Mouse (Mus musculus): ENCODE data around the gene Gm28044. TPM values are rescaled to one million over a fixed set of nuclear protein-coding genes. Genes with fewer than 3 reads are reported as not detected.

Gene Gm28044
- total RNA-seq, 1 experiment, result not detected

DNA sequence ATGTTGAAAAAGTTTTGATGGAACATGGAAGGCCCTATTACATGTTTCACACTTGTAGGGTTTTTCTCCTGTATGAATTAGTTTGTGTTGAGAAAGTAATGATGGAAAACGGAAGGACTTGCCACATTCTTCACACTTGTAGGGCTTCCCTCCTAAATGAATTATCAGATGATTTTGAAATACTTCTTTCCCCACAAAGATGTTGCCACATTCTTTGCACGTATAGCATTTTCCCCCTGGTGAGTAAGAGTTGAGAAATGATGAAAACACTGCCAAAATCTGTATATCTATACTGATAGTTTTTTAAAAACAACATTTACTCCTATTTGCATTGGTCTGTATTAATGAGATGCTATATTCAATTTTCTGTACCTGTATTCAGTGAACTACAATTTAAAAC is 16.9 kb downstream of the Gm28044 start:
- H3K4me1 ChIP-seq (ENCODE audit: control insufficient read depth in 2 of 2, insufficient read depth in 2 of 2, low read length in 2 of 2, poor library complexity in 1 of 2), result no peaks in the 10 kb centered on the region
- no peak overlapping the region for H3K9ac ChIP-seq (ENCODE audit: insufficient read depth, low read depth, low read length, poor library complexity, severe bottlenecking)
- no peak for DNase-seq (ENCODE audit: low read depth, low spot score)
- no peak overlapping the region for H3K27ac ChIP-seq (ENCODE audit: insufficient read depth, low read depth, low read length, poor library complexity, severe bottlenecking)
- in situ Hi-C loops (cut with MboI; ENCODE audit: low sequenced_read_pairs in 2 of 2, unreplicated experiment in 2 of 2), result no loop called here
- no peak overlapping the region for H3K4me3 ChIP-seq (ENCODE audit: insufficient read depth in 1 of 2, low read depth in 1 of 2, low read length in 2 of 2, poor library complexity in 1 of 2, severe bottlenecking in 1 of 2)
- TF ChIP-seq MAFK (IDR thresholded peaks at IDR 0.05; ENCODE audit: insufficient read depth, low read depth, low read length) (no peak), HCFC1 (IDR thresholded peaks at IDR 0.05; ENCODE audit: borderline replicate concordance, insufficient read depth, low read length) (no peak), ZC3H11A (IDR thresholded peaks at IDR 0.05; ENCODE audit: borderline replicate concordance, low read depth, low read length) (no peak), ZNF384 (IDR thresholded peaks at IDR 0.05; ENCODE audit: low read depth, low read length) (no peak), CHD2 (IDR thresholded peaks at IDR 0.05; ENCODE audit: low read depth, low read length) (no peak)
- no peaks in the 10 kb centered on the region for H3K36me3 ChIP-seq (ENCODE audit: control insufficient read depth, insufficient read depth, low read length, poor library complexity, severe bottlenecking)
- H3K9me3 ChIP-seq (ENCODE audit: control insufficient read depth, insufficient read depth, low read depth, low read length), result no peaks in the 10 kb centered on the region

DNA sequence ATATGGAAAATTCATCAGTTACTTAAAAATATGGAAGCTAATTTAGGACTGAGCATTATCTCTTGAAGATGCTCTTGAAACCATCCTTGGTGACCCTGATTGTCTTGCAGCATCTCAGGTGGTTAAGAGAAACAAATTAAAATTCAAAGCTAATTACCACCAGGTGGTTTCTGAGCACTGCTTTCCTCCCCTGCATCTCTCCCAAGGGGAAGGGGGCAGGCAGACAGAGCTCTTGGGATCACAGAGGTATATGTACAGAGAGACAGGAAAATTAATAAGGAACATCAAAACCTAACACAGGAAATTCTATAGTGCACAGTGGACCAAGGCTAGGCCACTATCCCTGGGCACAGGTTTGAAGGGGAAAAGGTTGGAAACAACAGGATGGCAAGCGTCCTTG is 27.5 kb downstream of the Gm28044 start:
- in situ Hi-C loops (cut with MboI; ENCODE audit: low sequenced_read_pairs in 2 of 2, unreplicated experiment in 2 of 2), result no loop called here

DNA sequence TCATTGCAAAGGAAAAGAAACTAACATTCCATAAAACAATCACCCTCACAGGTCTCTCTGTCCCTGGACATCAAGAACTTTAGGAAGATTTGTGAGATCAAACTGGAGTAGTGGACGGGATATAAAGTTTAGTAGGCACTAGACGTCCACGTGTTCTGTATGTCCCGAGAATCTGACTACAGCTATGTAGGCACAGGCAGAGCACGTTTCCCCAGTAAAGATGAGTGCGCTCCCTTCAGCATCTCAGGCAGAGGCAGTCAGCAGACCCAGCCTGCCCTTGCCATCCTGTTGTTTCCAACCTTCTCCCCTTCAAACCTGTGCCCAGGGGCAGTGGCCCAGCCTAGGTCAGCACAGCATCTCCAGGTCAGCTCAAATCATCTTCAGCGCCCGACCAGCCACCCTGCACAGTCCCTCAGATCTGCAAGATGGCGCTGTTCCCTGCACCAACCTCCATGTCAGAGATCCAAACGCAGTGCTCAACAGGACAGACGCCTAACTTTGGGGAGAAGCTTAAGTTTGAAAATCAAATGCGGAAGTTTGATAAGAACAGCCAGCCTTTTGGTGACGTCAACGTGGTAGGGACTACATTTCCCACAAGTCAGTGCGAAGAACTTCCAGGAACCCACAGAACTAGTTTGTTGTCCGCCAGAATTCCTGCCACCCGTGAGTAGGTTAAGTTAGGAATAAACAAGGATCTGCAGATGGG is 28.2 kb downstream of the Gm28044 start, which contains the start of gene Zfp595:
Gene Zfp595, minus strand, starts transcription at position 552 of the 706 bp plus-strand sequence.
- no peaks in the 10 kb centered on the region for H3K36me3 ChIP-seq (ENCODE audit: control insufficient read depth, insufficient read depth, low read length, poor library complexity, severe bottlenecking)
- H3K4me1 ChIP-seq (ENCODE audit: control insufficient read depth in 2 of 2, insufficient read depth in 2 of 2, low read length in 2 of 2, poor library complexity in 1 of 2), result no peaks in the 10 kb centered on the region
- DNase-seq (ENCODE audit: low read depth, low spot score), result peak; percentile 63
- peak within 1 kb of the TSS; percentile 59; the same call in 1 of the 2 replicates for H3K9ac ChIP-seq (ENCODE audit: insufficient read depth, low read depth, low read length, poor library complexity, severe bottlenecking)
- H3K9me3 ChIP-seq (ENCODE audit: control insufficient read depth, insufficient read depth, low read depth, low read length), result no peaks in the 10 kb centered on the region
- in situ Hi-C loops (cut with MboI; ENCODE audit: low sequenced_read_pairs in 2 of 2, unreplicated experiment in 2 of 2), result no loop called here
- peak within 1 kb of the TSS; percentile 58 to 75 for H3K4me3 ChIP-seq (ENCODE audit: insufficient read depth in 1 of 2, low read depth in 1 of 2, low read length in 2 of 2, poor library complexity in 1 of 2, severe bottlenecking in 1 of 2)
- H3K27ac ChIP-seq (ENCODE audit: insufficient read depth, low read depth, low read length, poor library complexity, severe bottlenecking), result no peak within 1 kb of the TSS
- TF ChIP-seq CHD2 (IDR thresholded peaks at IDR 0.05; ENCODE audit: low read depth, low read length) (no peak), MAFK (IDR thresholded peaks at IDR 0.05; ENCODE audit: insufficient read depth, low read depth, low read length) (no peak), ZC3H11A (IDR thresholded peaks at IDR 0.05; ENCODE audit: borderline replicate concordance, low read depth, low read length) (peak; percentile 53; the same call in 1 of the 2 replicates), HCFC1 (IDR thresholded peaks at IDR 0.05; ENCODE audit: borderline replicate concordance, insufficient read depth, low read length) (peak; percentile 89), ZNF384 (IDR thresholded peaks at IDR 0.05; ENCODE audit: low read depth, low read length) (no peak)

More for the DNA sequence above, 27.5 kb downstream of the Gm28044 start:
- H3K27ac ChIP-seq (ENCODE audit: insufficient read depth, low read depth, low read length, poor library complexity, severe bottlenecking), result no peak overlapping the region
- no peak for DNase-seq (ENCODE audit: low read depth, low spot score)
- H3K9me3 ChIP-seq (ENCODE audit: control insufficient read depth, insufficient read depth, low read depth, low read length), result no peaks in the 10 kb centered on the region
- H3K9ac ChIP-seq (ENCODE audit: insufficient read depth, low read depth, low read length, poor library complexity, severe bottlenecking), result no peak overlapping the region; the same call in 1 of the 2 replicates
- H3K4me3 ChIP-seq (ENCODE audit: insufficient read depth in 1 of 2, low read depth in 1 of 2, low read length in 2 of 2, poor library complexity in 1 of 2, severe bottlenecking in 1 of 2), result peak overlapping the region; percentile 41 to 75; a peak in 3 of 4 replicates
- TF ChIP-seq HCFC1 (IDR thresholded peaks at IDR 0.05; ENCODE audit: borderline replicate concordance, insufficient read depth, low read length) (no peak), ZNF384 (IDR thresholded peaks at IDR 0.05; ENCODE audit: low read depth, low read length) (no peak), ZC3H11A (IDR thresholded peaks at IDR 0.05; ENCODE audit: borderline replicate concordance, low read depth, low read length) (no peak), CHD2 (IDR thresholded peaks at IDR 0.05; ENCODE audit: low read depth, low read length) (no peak)
- H3K36me3 ChIP-seq (ENCODE audit: control insufficient read depth, insufficient read depth, low read length, poor library complexity, severe bottlenecking), result no peaks in the 10 kb centered on the region
- no peaks in the 10 kb centered on the region for H3K4me1 ChIP-seq (ENCODE audit: control insufficient read depth in 2 of 2, insufficient read depth in 2 of 2, low read length in 2 of 2, poor library complexity in 1 of 2)

DNA sequence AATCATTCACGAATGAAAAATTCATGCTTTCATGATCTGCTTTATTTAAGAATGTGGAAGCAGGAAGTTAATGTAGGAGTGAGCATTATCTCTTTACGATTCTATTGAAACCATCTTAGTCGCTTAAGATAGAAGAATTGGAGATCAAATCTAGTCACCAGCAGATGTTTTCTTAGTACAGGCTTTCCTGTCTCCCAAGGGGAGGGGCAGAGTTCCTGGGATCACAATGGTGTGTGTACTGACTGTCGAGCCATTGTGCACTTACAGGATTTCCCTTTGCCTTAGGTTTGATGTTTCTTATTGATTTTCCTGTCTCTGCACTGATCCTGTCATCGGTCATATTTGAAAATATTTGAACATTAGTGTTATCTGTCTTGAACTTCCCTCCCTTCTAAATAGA is 53.6 kb downstream of the Gm28044 start:
- DNase-seq (ENCODE audit: low read depth, low spot score), result no peak
- H3K27ac ChIP-seq (ENCODE audit: insufficient read depth, low read depth, low read length, poor library complexity, severe bottlenecking), result no peak overlapping the region

More for the DNA sequence above, 53.6 kb downstream of the Gm28044 start:
- in situ Hi-C loops (cut with MboI; ENCODE audit: low sequenced_read_pairs in 2 of 2, unreplicated experiment in 2 of 2), result no loop called here
- no peak overlapping the region; the same call in 1 of the 2 replicates for H3K9ac ChIP-seq (ENCODE audit: insufficient read depth, low read depth, low read length, poor library complexity, severe bottlenecking)
- H3K36me3 ChIP-seq (ENCODE audit: control insufficient read depth, insufficient read depth, low read length, poor library complexity, severe bottlenecking), result no peaks in the 10 kb centered on the region
- no peak for TF ChIP-seq HCFC1 (IDR thresholded peaks at IDR 0.05; ENCODE audit: borderline replicate concordance, insufficient read depth, low read length)
- no peak for TF ChIP-seq ZC3H11A (IDR thresholded peaks at IDR 0.05; ENCODE audit: borderline replicate concordance, low read depth, low read length)
- TF ChIP-seq CHD2 (IDR thresholded peaks at IDR 0.05; ENCODE audit: low read depth, low read length), result no peak
- no peak for TF ChIP-seq ZNF384 (IDR thresholded peaks at IDR 0.05; ENCODE audit: low read depth, low read length)
- TF ChIP-seq MAFK (IDR thresholded peaks at IDR 0.05; ENCODE audit: insufficient read depth, low read depth, low read length), result no peak
- peak overlapping the region; percentile 42 to 94 for H3K4me3 ChIP-seq (ENCODE audit: insufficient read depth in 1 of 2, low read depth in 1 of 2, low read length in 2 of 2, poor library complexity in 1 of 2, severe bottlenecking in 1 of 2)
- H3K9me3 ChIP-seq (ENCODE audit: control insufficient read depth, insufficient read depth, low read depth, low read length), result no peaks in the 10 kb centered on the region
- peaks cover 0 to 2% of the 10 kb centered on the region in 2 experiments; a peak in 1 of 4 replicates for H3K4me1 ChIP-seq (ENCODE audit: control insufficient read depth in 2 of 2, insufficient read depth in 2 of 2, low read length in 2 of 2, poor library complexity in 1 of 2)

All from ES-E14 (cell line).